Mouse (Mus musculus): Measurements from ENCODE around the gene Nckap5l.
A peak's percentile ranks its signal among the peaks of the same experiment; 100 is the strongest.

The Nckap5l gene

GRCm38 (mm10) chr15:99396875-99397274 lies 60.7 kb downstream of the Nckap5l start:
- TF ChIP-seq GATA4 (IDR thresholded peaks at IDR 0.05; ENCODE audit: insufficient replicate concordance, low read length), result no peak

GRCm38 (mm10) chr15:99396462-99396861 lies 61.1 kb downstream of the Nckap5l start:
- TF ChIP-seq GATA4 (IDR thresholded peaks at IDR 0.05; ENCODE audit: insufficient replicate concordance, low read length), result no peak

- TF ChIP-seq GATA4 (IDR thresholded peaks at IDR 0.05; ENCODE audit: insufficient replicate concordance, low read length), result peak; percentile 44; the same call in 1 of the 2 replicates
Observed at GRCm38 (mm10) chr15:99393386-99394252, 63.9 kb downstream of the Nckap5l start.

DNA sequence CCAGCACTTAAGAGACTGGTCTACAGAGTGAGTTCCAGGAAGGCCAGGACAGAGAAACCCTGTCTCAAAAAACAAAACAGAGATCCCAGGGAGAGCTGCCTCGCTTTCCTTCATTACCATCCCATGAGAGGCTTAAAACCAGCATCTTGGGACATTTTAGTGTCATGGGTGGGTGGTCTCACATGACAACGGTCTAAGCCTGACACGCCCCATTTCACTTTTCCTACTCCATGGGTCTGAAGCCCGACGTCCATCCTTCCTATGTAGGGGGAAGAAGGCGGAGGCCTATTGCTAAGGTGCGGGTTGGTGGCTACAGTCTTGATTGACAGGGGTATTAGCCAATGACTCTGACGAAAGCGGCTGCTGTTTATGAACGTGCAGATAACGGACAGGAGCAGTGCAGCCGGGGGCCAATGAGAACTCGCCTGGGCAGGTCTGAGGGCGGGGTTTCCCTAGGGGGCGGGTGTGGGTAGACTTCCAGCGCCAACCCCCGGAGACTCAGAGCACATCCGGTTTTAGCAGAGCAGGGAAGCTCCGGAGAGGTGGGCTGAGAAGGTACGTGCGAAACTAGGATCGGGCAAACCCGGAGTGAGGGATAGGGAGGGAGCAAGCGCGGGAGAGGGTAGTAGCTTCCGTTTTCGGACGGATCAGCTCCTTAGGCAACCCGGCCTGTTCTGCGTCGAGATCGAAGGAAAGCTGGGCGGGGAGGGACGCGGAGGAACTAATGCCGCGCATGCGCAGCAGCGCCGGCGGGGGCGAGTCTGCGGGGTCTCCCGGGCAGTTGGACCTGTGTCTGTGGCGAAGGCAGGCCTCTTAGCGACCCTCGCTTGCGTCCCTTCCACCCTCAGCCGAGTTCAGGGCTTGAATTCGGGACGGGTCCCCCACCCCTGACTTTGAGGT lies 64.8 kb downstream of the Nckap5l start, which contains the start of gene Tmbim6:
Gene Tmbim6 (plus strand): TSS at position 397 of the 900 bp plus-strand sequence.
- TF ChIP-seq GATA4 (IDR thresholded peaks at IDR 0.05; ENCODE audit: insufficient replicate concordance, low read length), result peak; percentile 68; the same call in 1 of the 2 replicates

DNA sequence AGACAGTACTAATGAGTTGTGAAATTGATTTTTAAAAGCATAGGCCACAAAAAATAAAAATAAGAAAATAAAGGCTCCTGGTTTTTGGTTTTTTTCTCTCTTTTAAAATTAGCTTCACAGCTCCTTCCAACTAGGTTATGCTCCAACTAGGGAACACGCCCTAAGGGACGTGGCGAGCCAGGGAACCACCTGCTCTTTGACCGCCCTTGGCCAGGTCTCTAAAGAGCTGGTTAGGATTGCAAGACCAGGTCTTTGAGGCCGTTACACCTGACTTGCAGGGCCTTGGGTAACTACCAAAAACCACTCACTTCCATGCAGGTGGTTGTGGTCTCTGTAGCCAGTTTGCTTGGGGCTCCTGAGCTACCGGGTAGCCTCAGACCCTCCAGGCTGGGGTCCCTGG lies 65.6 kb downstream of the Nckap5l start:
- no peak for TF ChIP-seq GATA4 (IDR thresholded peaks at IDR 0.05; ENCODE audit: insufficient replicate concordance, low read length)

DNA sequence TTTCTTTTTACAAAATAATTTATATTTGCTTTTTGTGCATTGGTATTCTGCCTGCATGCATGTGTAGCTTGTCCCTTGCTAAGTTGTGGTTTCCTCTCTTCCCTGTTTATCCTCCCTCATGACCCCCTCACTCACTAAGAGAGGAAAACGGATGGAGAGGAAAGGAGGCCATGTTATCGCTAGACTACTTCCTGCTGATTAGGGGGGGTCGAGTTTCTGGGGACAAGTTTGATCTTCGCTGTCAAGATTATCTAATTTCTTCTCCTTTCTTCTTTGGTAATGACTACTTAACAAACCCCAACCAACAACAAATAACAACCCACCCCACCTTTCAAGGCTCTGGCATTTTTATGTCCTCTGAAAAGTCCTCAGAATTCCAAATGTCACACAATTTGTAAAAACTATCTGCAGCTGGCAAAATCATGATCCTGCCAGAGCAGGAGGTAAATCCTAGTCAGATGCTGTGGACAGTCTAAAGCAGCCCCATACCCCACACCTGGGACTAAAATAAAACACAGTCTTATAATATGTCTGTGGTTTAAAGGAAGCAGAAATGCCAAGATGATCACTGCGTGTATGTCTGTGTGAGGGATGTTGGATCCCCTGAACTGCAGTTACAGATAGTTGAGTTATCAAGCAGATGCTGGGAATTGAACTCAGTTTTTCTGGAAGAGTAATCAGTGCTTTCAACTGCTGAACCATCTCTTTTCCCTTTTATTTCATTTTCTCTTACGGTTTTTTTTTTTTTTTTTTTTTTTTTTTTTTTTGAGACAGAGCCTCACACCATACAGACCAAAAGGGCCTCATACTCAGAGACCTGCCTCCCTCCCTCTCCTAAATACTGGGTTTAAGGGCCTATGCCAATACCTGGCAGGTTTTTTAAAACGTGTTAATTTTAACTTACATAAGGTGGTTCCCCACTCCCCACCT lies 66.8 kb downstream of the Nckap5l start:
- TF ChIP-seq GATA4 (IDR thresholded peaks at IDR 0.05; ENCODE audit: insufficient replicate concordance, low read length), result peak; percentile 84; the same call in 1 of the 2 replicates

- TF ChIP-seq GATA4 (IDR thresholded peaks at IDR 0.05; ENCODE audit: insufficient replicate concordance, low read length), result no peak
Observed at GRCm38 (mm10) chr15:99387976-99388375, 69.6 kb downstream of the Nckap5l start.

- no peak for TF ChIP-seq GATA4 (IDR thresholded peaks at IDR 0.05; ENCODE audit: insufficient replicate concordance, low read length)
Observed at GRCm38 (mm10) chr15:99386796-99387195, 70.8 kb downstream of the Nckap5l start.

GRCm38 (mm10) chr15:99384071-99384470 lies 73.5 kb downstream of the Nckap5l start:
- TF ChIP-seq GATA4 (IDR thresholded peaks at IDR 0.05; ENCODE audit: insufficient replicate concordance, low read length), result no peak

- no peak for TF ChIP-seq GATA4 (IDR thresholded peaks at IDR 0.05; ENCODE audit: insufficient replicate concordance, low read length)
Observed at GRCm38 (mm10) chr15:99382893-99383292, 74.7 kb downstream of the Nckap5l start.

GRCm38 (mm10) chr15:99376240-99376639 lies 81.3 kb downstream of the Nckap5l start:
- no peak for TF ChIP-seq GATA4 (IDR thresholded peaks at IDR 0.05; ENCODE audit: insufficient replicate concordance, low read length)

- no peak for TF ChIP-seq GATA4 (IDR thresholded peaks at IDR 0.05; ENCODE audit: insufficient replicate concordance, low read length)
Observed at GRCm38 (mm10) chr15:99375581-99375980, 82.0 kb downstream of the Nckap5l start.

- no peak for TF ChIP-seq GATA4 (IDR thresholded peaks at IDR 0.05; ENCODE audit: insufficient replicate concordance, low read length)
Observed at GRCm38 (mm10) chr15:99375036-99375435, 82.5 kb downstream of the Nckap5l start.

DNA sequence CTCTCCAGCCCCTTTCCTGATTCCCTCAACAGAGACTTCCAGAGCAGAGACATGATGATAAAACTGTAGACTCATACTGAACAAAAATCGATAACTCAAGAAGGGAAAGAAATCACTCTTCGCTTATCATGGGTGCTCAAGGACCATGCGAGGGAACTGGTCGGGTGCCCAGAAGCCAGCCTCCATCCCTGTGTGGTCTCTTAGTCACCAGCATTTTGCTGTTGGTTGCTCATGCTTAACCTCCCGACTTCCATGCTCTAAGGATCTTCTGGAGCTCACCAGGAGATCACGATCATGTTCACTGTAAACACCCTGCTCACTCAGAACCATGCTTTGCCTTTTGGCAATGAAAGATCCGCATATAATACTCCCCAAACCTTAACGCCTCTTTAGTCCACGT lies 84.8 kb downstream of the Nckap5l start:
- no peak for TF ChIP-seq GATA4 (IDR thresholded peaks at IDR 0.05; ENCODE audit: insufficient replicate concordance, low read length)
